Mouse (Mus musculus) MEL (cell line): Measurements from ENCODE around the gene Runx3. TPM values are rescaled to one million over a fixed set of nuclear protein-coding genes. Genes with fewer than 3 reads are reported as not detected.

Source experiments
- DNase-seq: peaks from one replicate; pipeline ENCODE4 v3.0.0; 2011; ENCODE audit warnings: low read depth, low spot score
- H3K27ac ChIP-seq: 2 replicates; pipeline ENCODE4 v1.5.1; 2012; ENCODE audit warnings: low read depth, mild to moderate bottlenecking, control low read depth, low read length, moderate library complexity; ENCODE audit not compliant: control insufficient read depth
- H3K27me3 ChIP-seq, 2 experiments: fragments of 150-350 bp in 1 of 2; sonication (generic) in 1 of 2; 2 replicates each; pipeline ENCODE4 v1.6.1; 2012; ENCODE audit warnings: low read length in 2 of 2, mild to moderate bottlenecking in 2 of 2, improper control_type of control experiment in 1 of 2, moderate library complexity in 1 of 2; ENCODE audit not compliant: insufficient read depth in 2 of 2, control insufficient read depth in 1 of 2
- H3K36me3 ChIP-seq, 2 experiments: 2 replicates each; pipeline ENCODE4 v1.6.1; 2012 to 2014; ENCODE audit warnings: low read length in 2 of 2, improper control_type of control experiment in 1 of 2, inconsistent platforms in 1 of 2, mild to moderate bottlenecking in 1 of 2; ENCODE audit not compliant: insufficient read depth in 2 of 2, control insufficient read depth in 1 of 2
- H3K4me1 ChIP-seq, 2 experiments: fragments of 150-350 bp in 1 of 2; sonication (generic) in 1 of 2; 2 replicates each; pipeline ENCODE4 v1.6.1; 2012; ENCODE audit warnings: low read length in 2 of 2, improper control_type of control experiment in 1 of 2, mild to moderate bottlenecking in 1 of 2; ENCODE audit not compliant: insufficient read depth in 2 of 2, control insufficient read depth in 1 of 2
- H3K4me3 ChIP-seq, 2 experiments: fragments of 150-350 bp in 1 of 2; sonication (generic) in 1 of 2; 2 replicates each; pipeline ENCODE4 v1.5.1; 2012; ENCODE audit warnings: low read depth in 2 of 2, low read length in 2 of 2, mild to moderate bottlenecking in 2 of 2, moderate library complexity in 2 of 2, control low read depth in 1 of 2, improper control_type of control experiment in 1 of 2; ENCODE audit not compliant: control insufficient read depth in 1 of 2, insufficient read depth in 1 of 2
- H3K79me2 ChIP-seq: 2 replicates; pipeline ENCODE4 v1.6.1; 2012; ENCODE audit warnings: mild to moderate bottlenecking, low read length, moderate library complexity; ENCODE audit not compliant: control insufficient read depth, poor library complexity, insufficient read depth
- H3K9ac ChIP-seq: 2 replicates; pipeline ENCODE4 v1.6.1; 2012; ENCODE audit warnings: low read depth, mild to moderate bottlenecking, control low read depth, low read length, moderate library complexity; ENCODE audit not compliant: control insufficient read depth, poor library complexity, severe bottlenecking
- H3K9me3 ChIP-seq: fragments of 150-350 bp; sonication (generic); replicated peaks from 2 replicates; pipeline ENCODE4 v1.6.1; 2012; ENCODE audit warnings: mild to moderate bottlenecking, low read length, improper control_type of control experiment, moderate library complexity; ENCODE audit not compliant: insufficient read depth
- CHD2 ChIP-seq: IDR thresholded peaks from 2 replicates; pipeline ENCODE4 v1.6.1; 2011; ENCODE audit warnings: low read length, improper control_type of control experiment
- ELF1 ChIP-seq: IDR thresholded peaks from 2 replicates; pipeline ENCODE4 v1.6.1; 2014; ENCODE audit warnings: low read depth, mild to moderate bottlenecking, inconsistent platforms, low read length, improper control_type of control experiment, moderate library complexity
- EP300 ChIP-seq, 2 experiments: IDR thresholded peaks; 2 replicates each; pipeline ENCODE4 v1.6.1; 2011; ENCODE audit warnings: improper control_type of control experiment in 2 of 2, low read length in 2 of 2, low read depth in 1 of 2, mild to moderate bottlenecking in 1 of 2
- GABPA ChIP-seq: IDR thresholded peaks from 2 replicates; pipeline ENCODE4 v1.6.1; 2012; ENCODE audit warnings: low read depth, mild to moderate bottlenecking, inconsistent platforms, low read length, improper control_type of control experiment, moderate library complexity
- GATA1 ChIP-seq: IDR thresholded peaks from 2 replicates; pipeline ENCODE4 v1.6.1; 2011; ENCODE audit warnings: low read depth, low read length, improper control_type of control experiment
- MAFK ChIP-seq: IDR thresholded peaks from 2 replicates; pipeline ENCODE4 v1.6.1; 2011; ENCODE audit warnings: low read depth, mild to moderate bottlenecking, low read length, improper control_type of control experiment, borderline replicate concordance
- MAX ChIP-seq: IDR thresholded peaks from 2 replicates; pipeline ENCODE4 v1.6.1; 2011; ENCODE audit warnings: low read length, improper control_type of control experiment
- MAZ ChIP-seq: IDR thresholded peaks from 2 replicates; pipeline ENCODE4 v1.6.1; 2012; ENCODE audit warnings: low read depth, mild to moderate bottlenecking, inconsistent platforms, low read length, improper control_type of control experiment
- MEF2A ChIP-seq: IDR thresholded peaks from 2 replicates; pipeline ENCODE4 v1.6.1; 2014; ENCODE audit warnings: low read depth, mild to moderate bottlenecking, inconsistent platforms, low read length, improper control_type of control experiment; ENCODE audit not compliant: poor library complexity, insufficient replicate concordance, severe bottlenecking; ENCODE audit errors: extremely low read depth
- MXI1 ChIP-seq: IDR thresholded peaks from 2 replicates; pipeline ENCODE4 v1.6.1; 2011; ENCODE audit warnings: mild to moderate bottlenecking, low read depth, low read length, improper control_type of control experiment
- MYB ChIP-seq: IDR thresholded peaks from 2 replicates; pipeline ENCODE4 v1.6.1; 2011; ENCODE audit warnings: mild to moderate bottlenecking, low read depth, low read length, improper control_type of control experiment
- NELFE ChIP-seq: IDR thresholded peaks from 2 replicates; pipeline ENCODE4 v1.6.1; 2011; ENCODE audit warnings: low read depth, low read length, improper control_type of control experiment
- POLR2AphosphoS2 ChIP-seq: IDR thresholded peaks from 2 replicates; pipeline ENCODE4 v1.6.1; 2011; ENCODE audit warnings: low read length, improper control_type of control experiment
- POLR2AphosphoS5 ChIP-seq: IDR thresholded peaks from 2 replicates; pipeline ENCODE4 v1.6.1; 2012; ENCODE audit warnings: low read depth, borderline replicate concordance, mild to moderate bottlenecking, inconsistent platforms, low read length, moderate library complexity, mixed read lengths
- SIN3A ChIP-seq: IDR thresholded peaks from 2 replicates; pipeline ENCODE4 v1.6.1; 2012; ENCODE audit warnings: low read length, improper control_type of control experiment, inconsistent platforms
- SMC3 ChIP-seq: IDR thresholded peaks from 2 replicates; pipeline ENCODE4 v1.6.1; 2011; ENCODE audit warnings: low read depth, low read length, improper control_type of control experiment
- TAL1 ChIP-seq: IDR thresholded peaks from 2 replicates; pipeline ENCODE4 v1.6.1; 2012; ENCODE audit warnings: mild to moderate bottlenecking, inconsistent platforms, low read length, moderate library complexity, mixed read lengths
- UBTF ChIP-seq: IDR thresholded peaks from 2 replicates; pipeline ENCODE4 v1.6.1; 2012; ENCODE audit warnings: low read depth, mild to moderate bottlenecking, inconsistent platforms, low read length, improper control_type of control experiment, moderate library complexity, borderline replicate concordance; ENCODE audit not compliant: insufficient read depth
- USF2 ChIP-seq, 2 experiments: IDR thresholded peaks; 2 replicates each; pipeline ENCODE4 v1.6.1; 2011 to 2012; ENCODE audit warnings: improper control_type of control experiment in 2 of 2, low read length in 2 of 2, borderline replicate concordance in 1 of 2, inconsistent platforms in 1 of 2, low read depth in 1 of 2, mild to moderate bottlenecking in 1 of 2; ENCODE audit not compliant: insufficient read depth in 1 of 2
- polyA plus RNA-seq, 2 experiments: library from polyadenylated mRNA; stranded (reverse) in 1 of 2; unstranded in 1 of 2; fragments of >175 nt in 1 of 2; fragments of >200 nt in 1 of 2; gene quantifications; 2 replicates each; pipeline versions ENCODE4 v1.2.1 to v1.2.4; 2012; ENCODE audit warnings: low replicate concordance in 2 of 2, low read depth in 1 of 2; ENCODE audit not compliant: insufficient read length in 2 of 2, insufficient read depth in 1 of 2, missing spikeins in 1 of 2
- total RNA-seq: library from RNA; depleted of rRNA; stranded (reverse); fragments of 300-350 nt; gene quantifications from 2 replicates; pipeline ENCODE4 v1.2.3, GENCODE M21; 2012

Runx3 gene
- total and polyA plus RNA-seq, 3 experiments: 4.3 to 29.2 TPM; not detected in 1

DNA sequence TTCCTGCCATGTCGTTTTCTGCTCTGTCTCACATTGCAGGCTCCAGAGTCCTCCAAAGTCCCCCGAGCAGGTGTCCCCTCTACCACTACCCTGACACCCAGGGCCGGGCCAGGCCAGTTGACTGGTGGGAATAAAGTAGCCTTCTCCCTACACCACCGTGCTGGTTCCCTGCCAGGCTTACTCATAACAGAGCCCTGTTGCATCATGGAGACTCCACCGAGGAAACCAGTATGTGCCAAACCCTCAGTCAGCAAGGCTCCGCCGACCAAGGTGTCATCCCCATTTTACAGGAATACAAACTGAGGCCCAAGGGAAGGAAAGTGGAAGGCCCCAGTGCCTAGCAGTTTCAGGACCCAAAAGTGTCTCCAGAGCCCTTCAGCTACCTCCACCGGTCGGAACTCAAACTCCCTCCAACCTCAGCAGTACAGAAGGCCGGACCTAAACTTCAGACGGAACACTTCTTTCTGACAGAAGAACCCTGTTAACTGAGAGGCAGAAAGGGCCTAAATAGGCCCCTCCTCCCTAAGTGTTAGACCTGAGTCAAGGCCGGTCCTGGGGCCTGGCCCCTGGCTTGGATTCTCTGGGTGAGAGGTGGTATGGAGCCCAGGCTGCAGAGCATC, 1.5 kb upstream of the Runx3 start:
- Histone ChIP-seq H3K9me3 (no peaks in the 10 kb centered on the region), H3K79me2 (no peaks in the 10 kb centered on the region; the same call in 1 of the 2 replicates), H3K27ac (no peak overlapping the region), H3K4me3 (no peak overlapping the region), H3K9ac (no peak overlapping the region), H3K4me1 (peaks cover 0 to 7% of the 10 kb centered on the region in 2 experiments; a peak in 3 of 4 replicates), H3K27me3 (peaks cover 0 to 3% of the 10 kb centered on the region in 2 experiments; a peak in 1 of 4 replicates), H3K36me3 (no peaks in the 10 kb centered on the region)
- no peak for DNase-seq
- TF ChIP-seq EP300 (IDR thresholded peaks at IDR 0.05; ENCODE audit: low read depth in 1 of 2, low read length in 2 of 2) (no peak), MXI1 (no peak), MAZ (no peak), SMC3 (no peak), POLR2AphosphoS5 (no peak), MEF2A (no peak), USF2 (IDR thresholded peaks at IDR 0.05; ENCODE audit: borderline replicate concordance in 1 of 2, insufficient read depth in 1 of 2, low read depth in 1 of 2, low read length in 2 of 2) (no peak), TAL1 (no peak), MYB (no peak), MAX (no peak), GABPA (no peak), ELF1 (no peak)

DNA sequence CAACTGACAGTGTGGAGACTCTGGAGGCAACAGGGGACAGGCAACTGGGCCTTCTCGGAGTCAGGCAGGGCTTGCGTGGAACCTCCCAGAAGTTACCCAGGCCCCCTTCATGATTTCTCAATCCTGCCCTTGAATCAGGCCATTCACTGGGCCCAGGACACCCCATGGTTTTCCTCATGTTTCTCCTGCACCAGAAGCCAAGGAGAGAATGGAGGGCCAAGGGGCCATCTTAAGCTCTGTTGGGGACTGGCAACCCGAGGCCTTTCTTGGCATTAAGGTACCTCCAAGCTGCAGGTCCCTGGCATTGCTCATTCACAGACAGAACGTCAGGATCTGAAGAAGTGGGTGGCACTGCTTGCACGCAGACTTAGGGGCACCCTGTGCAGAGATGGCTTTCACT, 3.3 kb downstream of the Runx3 start:
- TF ChIP-seq USF2 (IDR thresholded peaks at IDR 0.05; ENCODE audit: borderline replicate concordance in 1 of 2, insufficient read depth in 1 of 2, low read depth in 1 of 2, low read length in 2 of 2) (no peak), POLR2AphosphoS2 (no peak), TAL1 (no peak), SIN3A (no peak), CHD2 (no peak), MAFK (no peak), NELFE (no peak), GATA1 (no peak), UBTF (no peak)
- DNase-seq: no peak
- peaks cover 2 to 17% of the 10 kb centered on the region in 2 experiments for H3K4me1 ChIP-seq
- H3K27me3 ChIP-seq: no peaks in the 10 kb centered on the region
- no peak overlapping the region for H3K9ac ChIP-seq
- peaks cover 0 to 5% of the 10 kb centered on the region in 2 experiments; a peak in 2 of 4 replicates for H3K36me3 ChIP-seq
- H3K9me3 ChIP-seq: no peaks in the 10 kb centered on the region
- no peak overlapping the region for H3K4me3 ChIP-seq
- no peaks in the 10 kb centered on the region; the same call in 1 of the 2 replicates for H3K79me2 ChIP-seq
- H3K27ac ChIP-seq: no peak overlapping the region
